Mouse (Mus musculus) spleen, postnatal 14 days (tissue): ENCODE data around the gene Mtrf1l.

Experiments used
- DNase-seq, 2 experiments: peaks; one replicate each; pipeline ENCODE4 v3.0.0; 2021 to 2022; ENCODE audit warnings: low spot score in 2 of 2

The Mtrf1l gene

GRCm38 (mm10) chr10:5823740-5824491 lies at the start of gene Mtrf1l:
Gene Mtrf1l, minus strand, starts transcription at chr10:5823910.
- DNase-seq = peak; percentile 97 to 98

DNA sequence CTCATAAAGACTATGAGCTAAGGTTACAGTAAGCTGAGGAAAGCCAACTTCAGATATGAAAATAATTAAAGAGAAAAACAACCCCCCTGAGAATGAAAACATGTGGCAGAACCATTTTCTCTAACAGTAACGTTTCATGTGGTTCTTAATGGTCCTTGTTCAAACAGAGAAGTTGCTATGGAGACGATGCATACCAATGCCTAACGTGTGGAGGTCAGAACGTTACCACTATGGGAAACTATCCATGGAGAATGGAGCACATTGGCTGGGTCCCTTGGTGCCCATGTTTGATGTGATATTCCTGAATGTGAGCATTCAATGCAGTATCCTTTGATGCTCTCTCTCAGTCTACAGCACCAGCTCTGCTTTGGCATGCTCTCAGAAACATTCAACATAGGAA lies 47.4 kb upstream of the Mtrf1l start:
- no peak for DNase-seq

- DNase-seq = no peak
Measured at GRCm38 (mm10) chr10:5867981-5868552, 44.4 kb upstream of the Mtrf1l start.

GRCm38 (mm10) chr10:5865996-5866395 lies 42.3 kb upstream of the Mtrf1l start:
- no peak for DNase-seq

- no peak for DNase-seq
Measured at GRCm38 (mm10) chr10:5862669-5863068, 39.0 kb upstream of the Mtrf1l start.

GRCm38 (mm10) chr10:5860849-5861248 lies 37.1 kb upstream of the Mtrf1l start:
- DNase-seq = no peak

- peak in 1 of 2 experiments; percentile 7 for DNase-seq
Measured at GRCm38 (mm10) chr10:5859729-5860128, 36.0 kb upstream of the Mtrf1l start.

- no peak for DNase-seq
Measured at GRCm38 (mm10) chr10:5857996-5858549, 34.4 kb upstream of the Mtrf1l start.

GRCm38 (mm10) chr10:5853290-5853868 lies 29.7 kb upstream of the Mtrf1l start:
- no peak for DNase-seq

GRCm38 (mm10) chr10:5846939-5847338 lies 23.2 kb upstream of the Mtrf1l start:
- DNase-seq = no peak

- peak; percentile 10 to 55 for DNase-seq
Measured at GRCm38 (mm10) chr10:5841369-5841768, 17.7 kb upstream of the Mtrf1l start.

- DNase-seq = no peak
Measured at GRCm38 (mm10) chr10:5826336-5827025, 2.8 kb upstream of the Mtrf1l start.

GRCm38 (mm10) chr10:5824779-5825178 lies 1.1 kb upstream of the Mtrf1l start:
- DNase-seq = peak in 1 of 2 experiments; percentile 30

- DNase-seq = no peak
Measured at GRCm38 (mm10) chr10:5823291-5823739, 395 bp downstream of the Mtrf1l start.

DNA sequence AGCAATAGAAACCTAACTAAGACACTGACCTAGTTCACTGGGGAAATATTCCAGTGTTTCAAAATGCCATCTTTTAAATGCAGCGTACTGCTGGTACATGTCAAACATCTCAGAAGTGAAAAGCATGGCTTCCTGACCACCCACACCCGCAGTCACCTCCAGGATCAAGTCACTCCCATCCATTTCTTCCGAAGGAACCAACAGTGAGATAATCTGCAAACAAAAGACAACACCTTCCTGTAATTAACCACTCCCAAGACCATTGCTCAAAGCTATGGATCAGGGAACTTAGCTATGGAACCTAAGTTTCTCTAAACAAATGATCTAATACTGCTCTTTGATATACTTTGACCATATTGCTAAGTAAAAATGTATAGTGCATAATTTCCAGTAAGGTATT lies 4.9 kb downstream of the Mtrf1l start:
- DNase-seq = no peak

GRCm38 (mm10) chr10:5815968-5816367 lies 7.7 kb downstream of the Mtrf1l start:
- no peak for DNase-seq

- DNase-seq = no peak
Measured at GRCm38 (mm10) chr10:5813724-5814123, 10.0 kb downstream of the Mtrf1l start.

- no peak for DNase-seq
Measured at GRCm38 (mm10) chr10:5807683-5808082, 16.0 kb downstream of the Mtrf1l start.

GRCm38 (mm10) chr10:5806996-5807395 lies 16.7 kb downstream of the Mtrf1l start:
- DNase-seq = no peak

- DNase-seq = peak in 1 of 2 experiments; percentile 9
Measured at GRCm38 (mm10) chr10:5806416-5806815, 17.3 kb downstream of the Mtrf1l start.

DNA sequence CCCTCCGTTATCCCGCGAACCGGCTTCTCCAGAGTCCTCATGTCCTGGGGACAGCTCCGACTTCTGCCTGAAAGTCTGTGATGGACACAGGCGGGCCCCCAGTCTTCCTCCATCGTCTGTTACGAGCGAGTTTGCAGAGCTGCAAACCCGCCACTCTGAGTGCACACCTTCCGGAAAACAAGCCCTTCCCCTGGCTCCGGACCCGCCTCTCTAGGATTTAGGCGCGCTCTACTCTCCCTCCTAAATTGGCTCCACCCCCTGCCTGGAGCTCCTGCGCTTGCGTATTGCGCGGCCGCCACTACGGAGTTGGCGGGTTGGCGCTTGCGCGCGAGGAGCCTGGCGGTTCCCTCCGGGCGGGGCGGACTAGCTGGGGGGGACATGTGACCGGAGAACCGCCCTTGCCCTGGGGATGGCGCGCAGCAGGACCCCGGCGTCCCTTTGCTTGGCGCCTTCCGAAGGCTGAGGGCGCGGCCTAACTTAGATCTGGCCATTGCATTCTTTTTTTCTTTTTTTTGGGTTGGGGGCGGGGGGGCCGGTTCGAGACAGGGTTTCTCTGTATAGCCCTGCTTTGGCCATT lies 17.9 kb downstream of the Mtrf1l start:
- DNase-seq = peak; percentile 91 to 94
